Mouse (Mus musculus): ENCODE measurements at regions not wholly inside any gene's neighbourhood (a gene's known extent, or its start where the extent isn't known, plus 50 kb on each side); places are given as distances from the start of the nearest gene placed in this dataset.

- Histone ChIP-seq H3K27me3 (ENCODE audit: control insufficient read depth, insufficient read depth, low read length, poor library complexity, severe bottlenecking) (no peaks in the 10 kb centered on the region), H3K36me3 (ENCODE audit: control insufficient read depth, insufficient read depth, low read length, poor library complexity, severe bottlenecking) (no peaks in the 10 kb centered on the region)
- DNase-seq (ENCODE audit: low read depth, low spot score), result no peak
These were observed 160.1 kb downstream of the Klhl25 start for GRCm38 (mm10) chr7:76008226-76008625.

- no peak for DNase-seq (ENCODE audit: low read depth, low spot score)
- Histone ChIP-seq H3K27me3 (ENCODE audit: control insufficient read depth, insufficient read depth, low read length, poor library complexity, severe bottlenecking) (no peaks in the 10 kb centered on the region), H3K36me3 (ENCODE audit: control insufficient read depth, insufficient read depth, low read length, poor library complexity, severe bottlenecking) (no peaks in the 10 kb centered on the region)
These were observed 181.9 kb upstream of the Agbl1 start for GRCm38 (mm10) chr7:76047743-76048142.

- Histone ChIP-seq H3K27me3 (ENCODE audit: control insufficient read depth, insufficient read depth, low read length, poor library complexity, severe bottlenecking) (no peaks in the 10 kb centered on the region), H3K36me3 (ENCODE audit: control insufficient read depth, insufficient read depth, low read length, poor library complexity, severe bottlenecking) (no peaks in the 10 kb centered on the region)
- no peak for DNase-seq (ENCODE audit: low read depth, low spot score)
These were observed 180.3 kb upstream of the Agbl1 start for GRCm38 (mm10) chr7:76049342-76049741.

GRCm38 (mm10) chr7:76053843-76054242 lies 175.8 kb upstream of the Agbl1 start:
- Histone ChIP-seq H3K27me3 (ENCODE audit: control insufficient read depth, insufficient read depth, low read length, poor library complexity, severe bottlenecking) (no peaks in the 10 kb centered on the region), H3K36me3 (ENCODE audit: control insufficient read depth, insufficient read depth, low read length, poor library complexity, severe bottlenecking) (no peaks in the 10 kb centered on the region)
- DNase-seq (ENCODE audit: low read depth, low spot score), result no peak

- Histone ChIP-seq H3K27me3 (ENCODE audit: control insufficient read depth, insufficient read depth, low read length, poor library complexity, severe bottlenecking) (no peaks in the 10 kb centered on the region), H3K36me3 (ENCODE audit: control insufficient read depth, insufficient read depth, low read length, poor library complexity, severe bottlenecking) (no peaks in the 10 kb centered on the region)
- DNase-seq (ENCODE audit: low read depth, low spot score), result no peak
These were observed 130.5 kb upstream of the Agbl1 start for GRCm38 (mm10) chr7:76099149-76099548.

GRCm38 (mm10) chr7:76121242-76121844 lies 108.3 kb upstream of the Agbl1 start:
- no peak for DNase-seq (ENCODE audit: low read depth, low spot score)
- Histone ChIP-seq H3K27me3 (ENCODE audit: control insufficient read depth, insufficient read depth, low read length, poor library complexity, severe bottlenecking) (no peaks in the 10 kb centered on the region), H3K36me3 (ENCODE audit: control insufficient read depth, insufficient read depth, low read length, poor library complexity, severe bottlenecking) (no peaks in the 10 kb centered on the region)

- Histone ChIP-seq H3K36me3 (ENCODE audit: control insufficient read depth, insufficient read depth, low read length, poor library complexity, severe bottlenecking) (no peaks in the 10 kb centered on the region), H3K27me3 (ENCODE audit: control insufficient read depth, insufficient read depth, low read length, poor library complexity, severe bottlenecking) (no peaks in the 10 kb centered on the region; the same call in 1 of the 2 replicates)
- DNase-seq (ENCODE audit: low read depth, low spot score), result no peak
These were observed 102.0 kb upstream of the Agbl1 start for GRCm38 (mm10) chr7:76127641-76128111.

GRCm38 (mm10) chr7:76142455-76142854 lies 87.2 kb upstream of the Agbl1 start:
- H3K27me3 ChIP-seq (ENCODE audit: control insufficient read depth, insufficient read depth, low read length, poor library complexity, severe bottlenecking), result no peaks in the 10 kb centered on the region
- no peak for DNase-seq (ENCODE audit: low read depth, low spot score)
- no peaks in the 10 kb centered on the region for H3K36me3 ChIP-seq (ENCODE audit: control insufficient read depth, insufficient read depth, low read length, poor library complexity, severe bottlenecking)

GRCm38 (mm10) chr7:76146385-76146784 lies 83.3 kb upstream of the Agbl1 start:
- Histone ChIP-seq H3K36me3 (ENCODE audit: control insufficient read depth, insufficient read depth, low read length, poor library complexity, severe bottlenecking) (no peaks in the 10 kb centered on the region), H3K27me3 (ENCODE audit: control insufficient read depth, insufficient read depth, low read length, poor library complexity, severe bottlenecking) (no peaks in the 10 kb centered on the region)
- DNase-seq (ENCODE audit: low read depth, low spot score), result no peak

- no peaks in the 10 kb centered on the region for H3K36me3 ChIP-seq (ENCODE audit: control insufficient read depth, insufficient read depth, low read length, poor library complexity, severe bottlenecking)
- no peaks in the 10 kb centered on the region for H3K27me3 ChIP-seq (ENCODE audit: control insufficient read depth, insufficient read depth, low read length, poor library complexity, severe bottlenecking)
- DNase-seq (ENCODE audit: low read depth, low spot score), result no peak
These were observed 72.8 kb upstream of the Agbl1 start for GRCm38 (mm10) chr7:76156869-76157268.

- no peaks in the 10 kb centered on the region for H3K27me3 ChIP-seq (ENCODE audit: control insufficient read depth, insufficient read depth, low read length, poor library complexity, severe bottlenecking)
- no peaks in the 10 kb centered on the region for H3K36me3 ChIP-seq (ENCODE audit: control insufficient read depth, insufficient read depth, low read length, poor library complexity, severe bottlenecking)
- no peak for DNase-seq (ENCODE audit: low read depth, low spot score)
These were observed 65.5 kb upstream of the Agbl1 start for GRCm38 (mm10) chr7:76164191-76164590.

GRCm38 (mm10) chr7:76164735-76165630 lies 64.7 kb upstream of the Agbl1 start:
- Histone ChIP-seq H3K36me3 (ENCODE audit: control insufficient read depth, insufficient read depth, low read length, poor library complexity, severe bottlenecking) (no peaks in the 10 kb centered on the region), H3K27me3 (ENCODE audit: control insufficient read depth, insufficient read depth, low read length, poor library complexity, severe bottlenecking) (no peaks in the 10 kb centered on the region)
- DNase-seq (ENCODE audit: low read depth, low spot score), result no peak

- H3K36me3 ChIP-seq (ENCODE audit: control insufficient read depth, insufficient read depth, low read length, poor library complexity, severe bottlenecking), result no peaks in the 10 kb centered on the region
- DNase-seq (ENCODE audit: low read depth, low spot score), result no peak
- no peaks in the 10 kb centered on the region for H3K27me3 ChIP-seq (ENCODE audit: control insufficient read depth, insufficient read depth, low read length, poor library complexity, severe bottlenecking)
These were observed 59.2 kb upstream of the Agbl1 start for GRCm38 (mm10) chr7:76170481-76170880.

- Histone ChIP-seq H3K36me3 (ENCODE audit: control insufficient read depth, insufficient read depth, low read length, poor library complexity, severe bottlenecking) (no peaks in the 10 kb centered on the region), H3K27me3 (ENCODE audit: control insufficient read depth, insufficient read depth, low read length, poor library complexity, severe bottlenecking) (no peaks in the 10 kb centered on the region)
- no peak for DNase-seq (ENCODE audit: low read depth, low spot score)
These were observed 53.5 kb upstream of the Agbl1 start for GRCm38 (mm10) chr7:76176235-76176634.

GRCm38 (mm10) chr7:76177420-76177819 lies 52.3 kb upstream of the Agbl1 start:
- DNase-seq (ENCODE audit: low read depth, low spot score), result no peak
- no peaks in the 10 kb centered on the region for H3K36me3 ChIP-seq (ENCODE audit: control insufficient read depth, insufficient read depth, low read length, poor library complexity, severe bottlenecking)
- no peaks in the 10 kb centered on the region for H3K27me3 ChIP-seq (ENCODE audit: control insufficient read depth, insufficient read depth, low read length, poor library complexity, severe bottlenecking)
